Mouse (Mus musculus) heart, embryonic 11.5 days (tissue): ENCODE measurements around the gene Gm49403. TPM values are rescaled to one million over a fixed set of nuclear protein-coding genes. Genes with fewer than 3 reads are reported as not detected.
"Not testable (repeated sequence)": the region's sequence is repeated elsewhere in the genome, so short reads cannot be mapped to it uniquely, and the experiment has no call there.

ENCODE experiments used
- ATAC-seq: fragments of 200-750 bp; cut with Nextera tagmentation; replicated peaks from 2 replicates; pipeline ENCODE4 v1.8.0; 2017; ENCODE audit warnings: moderate library complexity; ENCODE audit not compliant: insufficient number of reproducible peaks, low FRiP score, low TSS enrichment
- H3K27ac ChIP-seq: fragments of 300-500 bp; sonication (generic); 2 replicates; pipeline ENCODE4 v1.5.1; 2014; ENCODE audit warnings: mild to moderate bottlenecking, low read depth, low read length
- H3K27me3 ChIP-seq: fragments of 300-500 bp; sonication (generic); 2 replicates; pipeline ENCODE4 v1.6.1; 2014; ENCODE audit warnings: mild to moderate bottlenecking, low read length, mixed read lengths; ENCODE audit not compliant: control insufficient read depth, insufficient read depth
- H3K36me3 ChIP-seq: fragments of 300-500 bp; sonication (generic); 2 replicates; pipeline ENCODE4 v1.6.1; 2014; ENCODE audit warnings: mild to moderate bottlenecking, low read length, moderate library complexity, mixed read lengths; ENCODE audit not compliant: control insufficient read depth, insufficient read depth
- H3K4me1 ChIP-seq: fragments of 300-500 bp; sonication (generic); 2 replicates; pipeline ENCODE4 v1.6.1; 2014; ENCODE audit warnings: low read length; ENCODE audit not compliant: control insufficient read depth, insufficient read depth
- H3K4me2 ChIP-seq: fragments of 300-500 bp; sonication (generic); 2 replicates; pipeline ENCODE4 v1.6.1; 2014; ENCODE audit warnings: mild to moderate bottlenecking, moderate library complexity
- H3K4me3 ChIP-seq: fragments of 300-500 bp; sonication (generic); 2 replicates; pipeline ENCODE4 v1.5.1; 2014; ENCODE audit warnings: low read depth, low read length
- H3K9ac ChIP-seq: fragments of 300-500 bp; sonication (generic); 2 replicates; pipeline ENCODE4 v1.6.1; 2014; ENCODE audit warnings: mild to moderate bottlenecking, low read depth, low read length, moderate library complexity
- H3K9me3 ChIP-seq: fragments of 300-500 bp; sonication (generic); replicated peaks from 2 replicates; pipeline ENCODE4 v1.6.1; 2016; ENCODE audit warnings: low read length; ENCODE audit not compliant: control insufficient read depth
- WGBS: fragments of 180-500 bp; shearing (Covaris S2); extraction: QIAGEN DNeasy Blood & Tissue Kit; methylation state at CpG from one replicate; pipeline ENCODE4 v1.1.7; 2014; ENCODE audit not compliant: insufficient replicate concordance; 5-methylcytosine and 5-hydroxymethylcytosine counted together
- polyA plus RNA-seq: library from polyadenylated mRNA; unstranded; fragments of >200 nt; fragmentation: Nextera tagmentation; extraction: Ambion mirVana; gene quantifications from 2 replicates; pipeline ENCODE4 v1.2.1, GENCODE M21; 2014

Gene Gm49403
- polyA plus RNA-seq, 1 experiment from 2014 or later = not detected

- Histone ChIP-seq H3K36me3 (no peaks in the 10 kb centered on the region), H3K4me2 (no peak overlapping the region), H3K4me1 (no peaks in the 10 kb centered on the region), H3K4me3 (no peak overlapping the region), H3K27me3 (no peaks in the 10 kb centered on the region), H3K27ac (no peak overlapping the region), H3K9me3 (no peaks in the 10 kb centered on the region), H3K9ac (no peak overlapping the region)
- 11% methylated on average over 1 of the region's 1 CpGs for WGBS
- ATAC-seq = no peak
Measured at GRCm38 (mm10) chr19:8859018-8859417, 24.7 kb upstream of the Gm49403 start.

GRCm38 (mm10) chr19:8864265-8864664 lies 19.5 kb upstream of the Gm49403 start:
- no peaks in the 10 kb centered on the region for H3K36me3 ChIP-seq
- H3K9me3 ChIP-seq = no peaks in the 10 kb centered on the region
- 73% methylated on average over 6 of the region's 6 CpGs for WGBS
- H3K27ac ChIP-seq = no peak overlapping the region
- no peak overlapping the region for H3K9ac ChIP-seq
- H3K27me3 ChIP-seq = no peaks in the 10 kb centered on the region
- no peaks in the 10 kb centered on the region for H3K4me1 ChIP-seq
- H3K4me3 ChIP-seq = no peak overlapping the region
- H3K4me2 ChIP-seq = no peak overlapping the region
- ATAC-seq = no peak

- not testable (repeated sequence) for H3K4me1 ChIP-seq, ATAC-seq, H3K9me3 ChIP-seq, H3K27ac ChIP-seq, H3K9ac ChIP-seq, H3K27me3 ChIP-seq, H3K36me3 ChIP-seq
- H3K4me2 ChIP-seq = peak overlapping the region; percentile 91
- 56% methylated on average over 3 of the region's 3 CpGs for WGBS
- peak overlapping the region; percentile 80; the same call in 1 of the 2 replicates for H3K4me3 ChIP-seq
Measured at GRCm38 (mm10) chr19:8870381-8870780, 13.3 kb upstream of the Gm49403 start.

GRCm38 (mm10) chr19:8870838-8871237 lies 12.9 kb upstream of the Gm49403 start:
- peak overlapping the region; percentile 80 for H3K9ac ChIP-seq
- no peak; the same call in 1 of the 2 replicates for ATAC-seq
- H3K4me2 ChIP-seq = peak overlapping the region; percentile 91
- peaks cover 6% of the 10 kb centered on the region for H3K4me1 ChIP-seq
- WGBS = 47% methylated on average over 9 of the region's 9 CpGs
- peaks cover 5% of the 10 kb centered on the region; the same call in 1 of the 2 replicates for H3K36me3 ChIP-seq
- peak overlapping the region; percentile 80 for H3K4me3 ChIP-seq
- H3K27me3 ChIP-seq = no peaks in the 10 kb centered on the region
- H3K9me3 ChIP-seq = no peaks in the 10 kb centered on the region
- peak overlapping the region; percentile 76 for H3K27ac ChIP-seq

- Histone ChIP-seq H3K27me3 (no peaks in the 10 kb centered on the region), H3K27ac (peak within 1 kb of the TSS; percentile 82), H3K4me3 (peak within 1 kb of the TSS; percentile 80), H3K4me2 (peak within 1 kb of the TSS; percentile 91), H3K9me3 (no peaks in the 10 kb centered on the region), H3K4me1 (peaks cover 6% of the 10 kb centered on the region), H3K36me3 (peaks cover 7% of the 10 kb centered on the region; the same call in 1 of the 2 replicates), H3K9ac (peak within 1 kb of the TSS; percentile 80)
- WGBS = under 1% methylated on average over 59 of the region's 59 CpGs
- ATAC-seq = peak; percentile 97
Measured at GRCm38 (mm10) chr19:8871267-8872186, 12.2 kb upstream of the Gm49403 start, which contains the start of gene Ubxn1. Ubxn1 (plus strand) TSS chr19:8871496.

GRCm38 (mm10) chr19:8872266-8872840 lies 11.4 kb upstream of the Gm49403 start:
- Histone ChIP-seq H3K27me3 (no peaks in the 10 kb centered on the region), H3K9ac (peak overlapping the region; percentile 80), H3K9me3 (no peaks in the 10 kb centered on the region), H3K27ac (peak overlapping the region; percentile 82; the same call in 1 of the 2 replicates), H3K4me2 (peak overlapping the region; percentile 91), H3K4me3 (peak overlapping the region; percentile 80), H3K4me1 (peaks cover 6% of the 10 kb centered on the region), H3K36me3 (peaks cover 7% of the 10 kb centered on the region; the same call in 1 of the 2 replicates)
- ATAC-seq = no peak
- 73% methylated on average over 10 of the region's 10 CpGs for WGBS

- WGBS = 89% methylated on average over 7 of the region's 7 CpGs
- H3K4me3 ChIP-seq = no peak overlapping the region
- peaks cover 14% of the 10 kb centered on the region for H3K4me1 ChIP-seq
- H3K4me2 ChIP-seq = no peak overlapping the region
- no peak overlapping the region for H3K27ac ChIP-seq
- no peak for ATAC-seq
- peaks cover 9% of the 10 kb centered on the region; the same call in 1 of the 2 replicates for H3K36me3 ChIP-seq
- no peaks in the 10 kb centered on the region for H3K27me3 ChIP-seq
- H3K9me3 ChIP-seq = no peaks in the 10 kb centered on the region
- H3K9ac ChIP-seq = no peak overlapping the region
Measured at GRCm38 (mm10) chr19:8875031-8875430, 8.7 kb upstream of the Gm49403 start.

- peak within 1 kb of the TSS; percentile 63 for H3K27ac ChIP-seq
- WGBS = under 1% methylated on average over 42 of the region's 42 CpGs
- ATAC-seq = peak; percentile 91
Measured at GRCm38 (mm10) chr19:8880311-8881033, 3.3 kb upstream of the Gm49403 start, which contains the start of gene Uqcc3. Uqcc3 (minus strand) TSS chr19:8880923.

More at GRCm38 (mm10) chr19:8880311-8881033, 3.3 kb upstream of the Gm49403 start, which contains the start of gene Uqcc3:
- H3K9ac ChIP-seq = peak within 1 kb of the TSS; percentile 82
- H3K4me3 ChIP-seq = peak within 1 kb of the TSS; percentile 70
- H3K4me2 ChIP-seq = peak within 1 kb of the TSS; percentile 73
- H3K27me3 ChIP-seq = no peaks in the 10 kb centered on the region
- peaks cover 7% of the 10 kb centered on the region; the same call in 1 of the 2 replicates for H3K4me1 ChIP-seq
- peaks cover 5% of the 10 kb centered on the region; the same call in 1 of the 2 replicates for H3K36me3 ChIP-seq
- no peaks in the 10 kb centered on the region for H3K9me3 ChIP-seq
